Mouse (Mus musculus) urinary bladder, postnatal 0 days (tissue): ENCODE measurements around the gene Gm6408. TPM values are rescaled to one million over a fixed set of nuclear protein-coding genes. Genes with fewer than 3 reads are reported as not detected.

ENCODE experiments used
- polyA plus RNA-seq: library from polyadenylated mRNA; unstranded; fragments of >200 nt; fragmentation: Nextera tagmentation; extraction: Ambion mirVana; gene quantifications from 2 replicates; pipeline ENCODE4 v1.2.1, GENCODE M21; 2015

Gene Gm6408
- polyA plus RNA-seq, result not detected in 2 replicates

GRCm38 (mm10) chr5:146481665-146482064, at the start of gene Gm6408:
Gene Gm6408 (plus strand): TSS chr5:146481965.

GRCm38 (mm10) chr5:146491063-146491462, 9.3 kb downstream of the Gm6408 start, which contains the start of gene Gm6370:
Gene Gm6370 (plus strand): TSS chr5:146491363.

GRCm38 (mm10) chr5:146502099-146502498, 20.3 kb downstream of the Gm6408 start, which contains the start of gene 4930449I24Rik:
Gene 4930449I24Rik (plus strand): TSS chr5:146502399.

GRCm38 (mm10) chr5:146513823-146514222, 32.1 kb downstream of the Gm6408 start, which contains the start of gene Gm3402:
Gene Gm3402 (plus strand): TSS chr5:146514123.

GRCm38 (mm10) chr5:146525501-146525900, 43.7 kb downstream of the Gm6408 start, which contains the start of gene Gm3404:
Gene Gm3404 (plus strand): TSS chr5:146525801.

Other genes starting within 250 kb of the Gm6408 start
- gene Wasf3, start 97.0 kb upstream of the Gm6408 start, polyA plus RNA-seq, result 0.30 and 0.34 TPM in 2 replicates
- not detected in 2 replicates for gene Gm6370, start 9.4 kb downstream of the Gm6408 start, polyA plus RNA-seq
- gene 4930449I24Rik, start 20.4 kb downstream of the Gm6408 start, polyA plus RNA-seq, result not detected in 2 replicates
- gene Gm3402, start 32.2 kb downstream of the Gm6408 start, polyA plus RNA-seq, result not detected in 2 replicates
- not detected in 2 replicates for gene Gm3404, start 43.8 kb downstream of the Gm6408 start, polyA plus RNA-seq
- gene Gm3409, start 55.7 kb downstream of the Gm6408 start, polyA plus RNA-seq, result not detected in 2 replicates
- gene Gm3415, start 74.2 kb downstream of the Gm6408 start, polyA plus RNA-seq, result not detected in 2 replicates
- not detected in 2 replicates for gene Gpr12, start 103.3 kb downstream of the Gm6408 start, polyA plus RNA-seq